Mouse (Mus musculus) right cerebral cortex, postnatal 25 days (tissue): ENCODE results near the gene Apba2.

Experiments used
- DNase-seq: peaks from one replicate; pipeline ENCODE4 v3.0.0; 2022

The Apba2 gene

DNA sequence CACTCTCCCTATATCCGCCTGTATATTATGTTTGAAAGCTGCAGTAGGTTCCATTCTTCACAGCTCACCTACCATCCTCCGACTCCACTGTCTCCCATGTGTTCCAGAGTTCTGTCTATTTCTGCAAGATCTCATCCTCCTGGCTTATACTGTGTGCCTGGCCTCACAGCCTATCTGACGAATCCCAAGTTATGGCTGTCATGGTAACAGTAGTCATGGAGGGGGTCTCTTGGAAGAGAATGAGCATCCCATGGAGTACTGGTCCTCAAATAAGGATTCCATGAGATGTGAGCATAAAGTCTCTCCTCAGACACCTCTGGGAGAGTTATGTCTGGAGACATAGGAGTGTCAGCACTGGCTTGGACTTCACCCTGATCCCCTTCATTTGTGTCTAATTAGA lies 162.1 kb downstream of the Apba2 start:
- DNase-seq: no peak

GRCm38 (mm10) chr7:64665120-64665519 lies 163.6 kb downstream of the Apba2 start:
- DNase-seq: no peak

GRCm38 (mm10) chr7:64665716-64666298 lies 164.3 kb downstream of the Apba2 start:
- no peak for DNase-seq

- DNase-seq: no peak
Measured at GRCm38 (mm10) chr7:64667959-64668358, 166.5 kb downstream of the Apba2 start.

GRCm38 (mm10) chr7:64679771-64680479 lies 178.4 kb downstream of the Apba2 start:
- DNase-seq: no peak

DNA sequence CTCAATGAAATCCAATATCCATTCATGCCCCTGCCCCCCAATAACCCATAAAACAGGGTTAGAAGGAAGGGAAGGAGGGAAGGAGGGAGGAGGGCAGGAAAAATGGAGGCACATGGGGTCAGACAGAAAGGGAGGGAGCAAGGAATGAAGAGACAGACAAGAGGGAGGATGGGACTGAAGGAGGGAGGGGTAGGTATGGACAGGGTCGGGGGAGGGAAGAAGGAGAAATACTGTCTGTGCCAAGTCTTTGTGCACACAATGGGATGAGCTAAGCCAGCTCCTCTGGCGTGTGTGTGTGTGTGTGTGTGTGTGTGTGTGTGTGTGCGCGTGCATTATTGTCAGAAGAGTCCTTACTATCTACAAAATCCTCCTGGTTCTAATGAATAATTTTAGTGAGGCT lies 183.4 kb downstream of the Apba2 start:
- DNase-seq: no peak

DNA sequence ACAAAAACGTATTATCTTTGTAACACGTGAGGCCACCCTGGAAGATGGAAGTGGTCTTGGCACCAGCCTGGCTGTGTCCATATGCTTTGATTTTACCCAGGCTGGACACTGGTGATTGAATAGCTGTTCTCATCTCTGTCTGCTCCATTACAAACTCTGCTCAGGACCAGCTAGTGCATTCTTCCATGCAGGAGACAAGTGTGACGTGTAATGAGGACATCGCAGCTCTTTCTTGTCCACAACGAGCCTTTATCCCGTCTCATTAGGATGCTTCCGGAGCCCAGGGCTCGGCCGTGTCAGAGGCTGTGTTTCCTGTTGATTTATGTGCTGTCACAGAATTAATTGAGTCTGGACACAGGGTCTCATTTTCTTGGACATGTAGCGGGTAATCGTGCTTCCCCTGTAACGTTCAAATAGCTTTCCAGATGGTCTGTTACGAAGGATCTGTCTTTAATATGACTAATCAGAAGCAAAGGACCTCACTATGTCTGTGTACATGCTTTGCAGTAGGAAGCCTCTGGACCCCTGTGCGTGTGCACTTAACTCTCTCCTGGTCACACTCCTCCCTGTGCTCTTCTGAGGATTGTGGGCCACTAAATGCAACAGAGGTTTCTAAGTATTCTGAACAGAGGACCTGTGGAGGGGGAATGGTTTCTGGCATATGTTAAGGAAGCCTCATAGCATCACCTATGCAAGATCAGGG lies 186.8 kb downstream of the Apba2 start:
- no peak for DNase-seq

DNA sequence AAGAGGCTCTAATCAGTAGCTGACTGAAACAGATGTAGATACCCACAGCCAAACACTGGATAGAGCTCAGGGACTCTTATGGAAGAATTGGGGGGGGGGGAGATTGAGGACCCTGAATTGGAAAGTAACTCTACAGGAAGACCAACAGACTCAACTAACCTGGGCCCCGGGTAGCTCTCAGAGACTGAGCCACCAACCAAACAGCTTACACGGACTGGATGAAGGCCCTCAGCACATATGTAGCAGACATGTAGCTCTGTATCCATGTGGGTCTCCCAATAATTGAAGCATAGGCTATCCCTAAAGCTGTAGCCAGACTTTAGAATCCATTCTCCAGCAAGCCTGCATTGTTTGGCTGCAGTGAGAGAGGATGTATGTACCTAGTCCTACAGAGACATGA lies 190.3 kb downstream of the Apba2 start:
- DNase-seq: no peak

DNA sequence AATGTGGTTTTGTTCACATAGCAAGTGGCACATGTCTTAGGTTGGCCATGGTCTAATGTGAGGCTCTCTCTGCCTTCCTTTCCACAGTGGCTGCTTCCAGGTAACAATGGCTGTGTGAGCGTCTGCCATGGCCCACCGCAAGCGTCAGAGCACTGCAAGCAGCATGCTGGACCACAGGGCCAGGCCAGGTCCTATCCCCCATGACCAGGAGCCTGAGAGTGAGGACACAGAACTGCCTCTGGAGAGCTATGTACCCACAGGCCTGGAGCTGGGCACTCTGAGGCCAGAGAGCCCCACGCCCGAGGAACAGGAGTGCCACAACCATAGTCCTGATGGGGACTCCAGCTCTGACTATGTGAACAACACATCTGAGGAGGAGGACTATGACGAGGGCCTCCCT lies 193.4 kb downstream of the Apba2 start:
- no peak for DNase-seq

DNA sequence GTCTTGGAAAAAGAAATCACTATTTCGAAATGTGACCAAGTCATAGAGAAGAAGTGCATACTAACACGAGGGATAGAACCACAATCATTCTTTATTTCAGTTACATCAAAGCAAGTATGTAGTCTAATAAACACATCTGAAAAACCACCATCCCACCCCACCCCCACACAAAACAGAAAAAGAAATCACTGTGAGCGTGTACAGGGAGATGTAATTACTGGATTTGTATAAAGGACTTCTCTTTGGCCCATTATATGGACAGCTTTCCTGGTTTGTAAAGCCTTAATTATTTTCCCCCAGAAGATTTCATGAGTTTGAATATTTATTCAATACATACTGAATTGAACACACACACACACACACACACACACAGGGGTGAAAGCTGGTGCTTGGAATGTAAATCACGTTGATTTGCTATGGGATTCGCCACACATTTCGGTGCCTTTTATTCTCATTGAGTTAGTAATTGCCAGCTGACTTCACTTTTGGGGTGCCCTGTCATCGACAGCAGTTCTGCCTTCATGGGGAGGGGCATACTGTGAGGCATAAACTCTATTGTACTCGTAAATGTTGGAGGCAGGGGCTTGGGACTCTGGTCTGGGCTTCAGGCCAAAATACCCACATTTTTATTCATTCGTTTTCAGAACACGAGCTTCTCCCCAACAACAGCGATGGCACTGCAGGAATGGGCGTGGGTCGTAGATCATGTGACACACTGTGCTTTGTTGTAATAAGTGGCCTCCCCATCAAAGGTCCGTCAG lies 195.2 kb downstream of the Apba2 start:
- no peak for DNase-seq

DNA sequence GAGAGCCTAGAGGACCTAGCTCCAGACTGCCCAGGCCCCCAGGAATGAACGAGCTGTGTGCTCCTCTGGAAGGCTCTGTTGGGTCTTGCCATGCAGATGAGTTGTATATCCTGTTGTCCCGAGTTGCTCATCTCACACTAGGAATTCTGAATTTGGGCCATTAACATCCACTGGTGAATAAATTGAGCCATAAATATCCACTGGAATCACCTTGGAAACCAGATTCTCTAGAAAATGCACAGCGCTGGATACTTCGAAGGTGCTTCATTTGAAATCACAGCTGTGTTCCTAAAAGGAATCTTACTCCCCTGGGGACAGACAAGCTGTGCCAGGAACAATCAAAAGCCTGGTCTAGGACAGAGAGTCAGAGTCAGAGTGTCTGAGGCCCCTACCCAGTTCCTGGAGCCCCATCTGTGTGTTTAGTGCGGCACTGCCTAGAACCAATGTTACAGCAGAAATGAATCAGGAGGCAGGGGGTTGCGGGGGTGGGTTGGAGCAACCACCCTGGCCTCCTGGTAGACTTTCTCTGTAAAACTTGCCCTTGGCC lies 196.4 kb downstream of the Apba2 start:
- no peak for DNase-seq

DNA sequence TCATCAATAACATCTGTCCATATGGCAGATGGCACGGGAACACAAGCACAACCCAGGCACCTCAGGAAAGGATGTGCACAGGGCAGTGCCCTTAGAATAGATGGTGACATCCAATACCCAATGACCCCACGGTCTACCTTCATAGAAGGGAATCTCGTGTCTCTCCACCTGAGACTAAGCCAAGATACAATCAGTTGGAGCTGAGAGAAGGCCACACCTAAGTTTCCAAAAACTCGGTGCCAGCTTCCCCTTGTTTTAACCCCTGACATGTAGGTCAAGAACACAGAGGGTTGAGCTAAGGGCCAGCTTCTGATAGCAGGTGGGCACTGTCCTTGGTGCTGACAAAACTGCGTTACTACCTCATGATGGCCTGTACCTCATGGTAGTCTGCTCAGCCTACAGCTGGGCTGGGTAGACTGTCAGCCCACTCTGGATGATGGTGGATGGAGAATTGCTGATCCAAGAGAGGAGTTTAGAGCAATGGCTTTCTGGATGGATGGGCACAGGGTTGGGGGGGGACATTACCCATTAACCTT lies 202.6 kb downstream of the Apba2 start:
- DNase-seq: no peak

DNA sequence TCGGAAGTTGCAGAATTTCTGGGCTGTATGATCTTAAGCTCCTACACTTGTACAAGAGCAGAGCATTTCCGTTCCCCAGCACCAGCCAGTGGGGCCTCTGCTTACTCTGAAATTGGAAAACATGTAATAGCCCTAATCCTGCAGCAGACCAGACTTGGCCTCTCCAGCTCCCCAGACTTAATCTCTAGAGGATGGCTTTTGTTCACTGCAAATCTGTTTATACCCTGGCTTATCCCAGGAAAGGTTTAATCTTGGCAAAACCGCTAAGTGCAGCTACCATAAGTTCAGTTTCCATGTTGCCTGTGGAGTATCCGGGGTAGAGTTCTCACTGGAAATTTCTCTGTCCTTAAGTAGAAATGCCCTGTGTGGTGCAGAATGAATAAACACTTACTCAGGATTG lies 206.7 kb downstream of the Apba2 start:
- no peak for DNase-seq

GRCm38 (mm10) chr7:64709520-64710262 lies 208.2 kb downstream of the Apba2 start:
- DNase-seq: no peak

DNA sequence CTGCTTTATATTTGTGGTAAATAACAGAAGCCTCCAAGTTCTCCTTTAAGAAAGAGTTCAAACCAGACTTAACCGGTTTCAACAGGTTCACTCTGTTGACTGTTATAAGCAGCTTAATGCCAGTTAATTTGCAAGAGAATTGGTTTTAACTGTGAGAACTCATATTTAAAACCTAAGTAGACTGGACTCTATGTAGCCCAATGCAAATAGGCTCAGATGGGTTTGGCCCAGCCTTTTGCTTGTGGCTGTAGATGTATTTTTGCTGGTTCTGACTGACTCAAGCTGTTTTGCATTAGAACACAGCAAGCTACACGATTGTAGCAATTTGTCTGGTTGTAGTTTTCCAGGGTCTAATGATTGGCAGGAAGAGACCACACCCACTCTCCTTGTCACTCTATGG lies 214.8 kb downstream of the Apba2 start:
- no peak for DNase-seq

DNA sequence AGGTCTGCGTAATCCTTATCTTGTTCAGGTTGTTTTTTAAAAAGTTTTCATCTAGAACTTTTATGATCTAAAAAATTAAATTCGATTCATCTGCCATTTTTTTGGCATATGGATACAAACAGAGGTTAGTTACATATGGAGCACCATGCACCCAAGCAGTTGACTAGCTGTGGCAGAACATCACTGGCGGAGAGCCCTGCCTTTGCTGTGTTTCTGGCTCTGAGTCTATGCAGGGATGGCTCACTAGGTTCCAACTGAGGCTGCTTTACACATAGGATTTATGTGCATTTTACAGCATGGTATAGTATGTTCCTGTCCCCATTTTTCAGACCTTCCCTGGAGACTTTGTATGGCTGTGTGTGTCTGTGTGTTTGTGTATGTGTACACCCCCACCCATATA lies 221.8 kb downstream of the Apba2 start:
- no peak for DNase-seq

GRCm38 (mm10) chr7:64724409-64724808 lies 222.9 kb downstream of the Apba2 start:
- no peak for DNase-seq

- DNase-seq: no peak
Measured at GRCm38 (mm10) chr7:64725967-64726695, 224.6 kb downstream of the Apba2 start.

- peak; percentile 59 for DNase-seq
Measured at GRCm38 (mm10) chr7:64728181-64728591, 226.7 kb downstream of the Apba2 start.

DNA sequence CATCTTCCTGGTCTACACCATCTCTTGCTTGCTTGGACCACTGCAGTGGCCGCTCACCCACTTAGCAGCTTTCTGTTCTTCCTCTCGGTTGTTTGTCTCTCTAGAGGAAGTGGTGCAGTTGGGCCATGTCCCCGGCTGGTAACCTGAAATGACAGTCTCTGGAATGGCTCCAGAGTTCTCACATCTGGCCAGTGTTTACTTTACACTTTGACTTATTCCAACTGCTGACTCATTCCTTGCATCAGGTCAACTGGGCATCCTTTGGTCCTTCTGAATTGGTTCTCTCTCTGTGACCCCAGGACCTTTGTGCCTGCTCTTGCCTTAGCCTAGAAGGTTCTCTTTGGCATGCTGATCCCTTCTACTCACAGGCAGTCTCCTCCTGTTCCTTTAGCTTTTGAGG lies 227.3 kb downstream of the Apba2 start:
- DNase-seq: no peak

DNA sequence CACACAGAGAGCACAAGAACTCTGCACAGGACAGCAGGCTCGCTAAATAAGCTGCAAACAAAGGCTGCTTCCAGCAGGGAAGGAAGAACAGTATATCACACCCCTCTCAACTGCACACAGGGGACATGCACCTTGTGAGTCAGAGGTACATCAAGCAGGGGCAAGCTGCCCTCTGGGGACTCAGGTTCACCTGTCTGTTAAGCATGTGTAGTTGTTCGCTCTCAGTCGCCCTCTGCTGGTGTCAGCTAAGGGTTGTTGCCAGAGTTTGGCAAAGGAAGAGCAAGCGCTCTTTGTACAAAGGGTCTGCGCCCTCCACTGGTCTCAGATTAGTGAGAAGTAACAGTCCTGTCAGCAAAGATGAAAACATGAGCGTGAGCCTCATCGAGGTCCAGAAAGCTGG lies 228.3 kb downstream of the Apba2 start:
- DNase-seq: peak; percentile 56

- no peak for DNase-seq
Measured at GRCm38 (mm10) chr7:64739131-64739530, 237.6 kb downstream of the Apba2 start.
